Mouse (Mus musculus): ENCODE measurements around the gene Gm17469. TPM values are rescaled to one million over a fixed set of nuclear protein-coding genes. Genes with fewer than 3 reads are reported as not detected.
"Not testable (repeated sequence)": the region's sequence is repeated elsewhere in the genome, so short reads cannot be mapped to it uniquely, and the experiment has no call there.

The Gm17469 gene
- not detected in 2 replicates for polyA plus RNA-seq (2016; fragmentation: Nextera tagmentation; extraction: Ambion mirVana)

DNA sequence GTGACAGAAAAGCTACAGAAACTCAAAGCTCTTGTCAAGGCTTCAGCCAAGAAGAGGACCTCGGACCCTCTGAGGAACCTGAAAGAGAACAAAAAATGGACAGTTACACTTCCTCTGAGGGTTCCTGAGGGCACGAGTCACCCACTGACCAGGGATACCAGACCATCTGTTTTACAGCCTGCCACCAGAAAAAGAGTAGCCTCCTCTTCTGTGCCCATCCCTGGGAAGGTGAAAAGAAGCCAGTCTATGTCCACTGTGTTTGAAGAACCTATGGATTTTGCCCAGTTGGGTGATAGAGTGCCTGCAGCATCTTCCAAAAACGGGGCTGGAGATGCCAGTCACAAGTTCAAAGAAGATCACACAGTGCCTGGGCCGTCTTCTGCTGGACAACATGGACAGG is at the start of gene Gm17469:
Gene Gm17469, plus strand, starts transcription at position 301 of the 400 bp plus-strand sequence.
- no CpG with 5 or more reads among the region's 4 CpGs for WGBS
- H3K27ac ChIP-seq; H3K4me1 ChIP-seq; DNase-seq (ENCODE audit: low spot score); H3K9me3 ChIP-seq (replicated peaks); H3K36me3 ChIP-seq; H3K4me3 ChIP-seq; H3K27me3 ChIP-seq (ENCODE audit: low read depth, poor library complexity, severe bottlenecking): not testable (repeated sequence)

Other genes with a start within 250 kb of the Gm17469 start
- not detected in 2 replicates for gene Gm17584, start 129.3 kb upstream of the Gm17469 start, polyA plus RNA-seq (2016; fragmentation: Nextera tagmentation; extraction: Ambion mirVana)